Mouse (Mus musculus) midbrain, embryonic 14.5 days (tissue): ENCODE results near the gene Fut1. TPM values are rescaled to one million over a fixed set of nuclear protein-coding genes. Genes with fewer than 3 reads are reported as not detected.
A peak's percentile ranks its signal among the peaks of the same experiment; 100 is the strongest.

Experiments
- ATAC-seq: fragments of 200-750 bp; cut with Nextera tagmentation; 2 replicates; pipeline ENCODE4 v1.8.0; 2017; ENCODE audit warnings: moderate number of reproducible peaks, moderate library complexity; ENCODE audit not compliant: low FRiP score, low TSS enrichment
- DNase-seq: peaks from one replicate; pipeline ENCODE4 v3.0.0-alpha.2; 2015
- H3K27ac ChIP-seq: fragments of 300-500 bp; sonication (generic); replicated peaks from 2 replicates; pipeline ENCODE4 v1.5.1; 2014; ENCODE audit warnings: mild to moderate bottlenecking, low read depth, low read length, moderate library complexity
- H3K27me3 ChIP-seq: fragments of 300-500 bp; sonication (generic); 2 replicates; pipeline ENCODE4 v1.6.1; 2014; ENCODE audit warnings: low read length, control low read depth, mixed read lengths; ENCODE audit not compliant: control insufficient read depth, insufficient read depth
- H3K36me3 ChIP-seq: fragments of 300-500 bp; sonication (generic); 2 replicates; pipeline ENCODE4 v1.6.1; 2014; ENCODE audit warnings: low read length, control low read depth; ENCODE audit not compliant: control insufficient read depth, insufficient read depth
- H3K4me1 ChIP-seq: fragments of 300-500 bp; sonication (generic); 2 replicates; pipeline ENCODE4 v1.6.1; 2014; ENCODE audit warnings: mild to moderate bottlenecking, antibody characterized with exemption, low read length, control low read depth; ENCODE audit not compliant: control insufficient read depth, insufficient read depth
- H3K4me2 ChIP-seq: fragments of 300-500 bp; sonication (generic); 2 replicates; pipeline ENCODE4 v1.6.1; 2014; ENCODE audit warnings: mild to moderate bottlenecking, low read length, moderate library complexity
- H3K4me3 ChIP-seq: fragments of 300-500 bp; sonication (generic); replicated peaks from 2 replicates; pipeline ENCODE4 v1.5.1; 2014; ENCODE audit warnings: low read depth, low read length
- H3K9ac ChIP-seq: fragments of 300-500 bp; sonication (generic); replicated peaks from 2 replicates; pipeline ENCODE4 v1.6.1; 2014; ENCODE audit warnings: mild to moderate bottlenecking, low read length, moderate library complexity
- H3K9me3 ChIP-seq: fragments of 300-500 bp; sonication (generic); 2 replicates; pipeline ENCODE4 v1.6.1; 2016; ENCODE audit warnings: low read length, control low read depth, mixed read lengths; ENCODE audit not compliant: control insufficient read depth
- WGBS: fragments of 180-500 bp; shearing (Covaris S2); extraction: QIAGEN DNeasy Blood & Tissue Kit; methylation state at CpG from one replicate; pipeline ENCODE4 v1.1.7; 2014; 5-methylcytosine and 5-hydroxymethylcytosine counted together
- polyA plus RNA-seq: library from polyadenylated mRNA; unstranded; fragments of >200 nt; fragmentation: Nextera tagmentation; extraction: Ambion mirVana; gene quantifications from 2 replicates; pipeline ENCODE4 v1.2.1, GENCODE M21; 2014

Gene Fut1
- polyA plus RNA-seq, 1 experiment from 2014 or later = not detected

- no peaks in the 10 kb centered on the region for H3K36me3 ChIP-seq
- no peaks in the 10 kb centered on the region for H3K9me3 ChIP-seq
- H3K27me3 ChIP-seq = peaks cover 24% of the 10 kb centered on the region
- no peak within 1 kb of the TSS for H3K4me3 ChIP-seq
- 28% methylated on average over 9 of the region's 9 CpGs for WGBS
- peak; percentile 30 for DNase-seq
- no peak within 1 kb of the TSS for H3K4me2 ChIP-seq
- no peak for ATAC-seq
- no peaks in the 10 kb centered on the region for H3K4me1 ChIP-seq
- H3K9ac ChIP-seq = no peak within 1 kb of the TSS
- H3K27ac ChIP-seq = no peak within 1 kb of the TSS
Observed at GRCm38 (mm10) chr7:45621443-45621842, 4.4 kb downstream of the Fut1 start, which contains the start of gene Izumo1. Gene Izumo1, plus strand, starts transcription at chr7:45621811.

DNA sequence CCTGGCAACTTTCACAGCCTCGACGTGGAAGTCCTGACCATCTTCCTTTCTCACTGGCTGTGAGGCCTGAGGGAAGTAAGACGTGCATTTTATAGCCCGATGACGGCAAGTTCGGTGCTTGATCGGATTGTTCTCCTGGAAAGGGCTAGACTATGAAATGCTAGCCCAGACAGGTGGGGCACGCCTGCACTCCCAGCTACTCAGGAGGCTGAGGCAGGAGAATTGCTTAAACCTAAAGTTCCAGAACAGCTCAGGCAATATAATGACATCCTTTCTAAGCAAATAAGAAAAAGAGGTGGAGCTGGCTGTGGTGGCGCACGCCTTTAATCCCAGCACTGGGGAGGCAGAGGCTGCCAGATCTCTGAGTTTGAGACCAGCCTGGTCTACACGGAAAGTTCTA, 6.4 kb downstream of the Fut1 start:
- no peak overlapping the region for H3K4me2 ChIP-seq
- H3K4me3 ChIP-seq = no peak overlapping the region
- peaks cover 6% of the 10 kb centered on the region; the same call in 1 of the 2 replicates for H3K4me1 ChIP-seq
- no peak overlapping the region for H3K9ac ChIP-seq
- ATAC-seq (no peak), DNase-seq (no peak)
- H3K27me3 ChIP-seq = peaks cover 7% of the 10 kb centered on the region; the same call in 1 of the 2 replicates
- H3K27ac ChIP-seq = no peak overlapping the region
- H3K9me3 ChIP-seq = no peaks in the 10 kb centered on the region
- no peaks in the 10 kb centered on the region for H3K36me3 ChIP-seq
- WGBS = 91% methylated on average over 11 of the region's 11 CpGs

- no peaks in the 10 kb centered on the region for H3K9me3 ChIP-seq
- H3K4me2 ChIP-seq = no peak overlapping the region
- H3K27ac ChIP-seq = no peak overlapping the region
- no peak for DNase-seq
- no peaks in the 10 kb centered on the region for H3K36me3 ChIP-seq
- peaks cover 6% of the 10 kb centered on the region; the same call in 1 of the 2 replicates for H3K4me1 ChIP-seq
- no peaks in the 10 kb centered on the region for H3K27me3 ChIP-seq
- no peak overlapping the region for H3K9ac ChIP-seq
- WGBS = 89% methylated on average over 3 of the region's 3 CpGs
- no peak for ATAC-seq
- H3K4me3 ChIP-seq = no peak overlapping the region
Observed at GRCm38 (mm10) chr7:45624718-45625117, 7.6 kb downstream of the Fut1 start.

DNA sequence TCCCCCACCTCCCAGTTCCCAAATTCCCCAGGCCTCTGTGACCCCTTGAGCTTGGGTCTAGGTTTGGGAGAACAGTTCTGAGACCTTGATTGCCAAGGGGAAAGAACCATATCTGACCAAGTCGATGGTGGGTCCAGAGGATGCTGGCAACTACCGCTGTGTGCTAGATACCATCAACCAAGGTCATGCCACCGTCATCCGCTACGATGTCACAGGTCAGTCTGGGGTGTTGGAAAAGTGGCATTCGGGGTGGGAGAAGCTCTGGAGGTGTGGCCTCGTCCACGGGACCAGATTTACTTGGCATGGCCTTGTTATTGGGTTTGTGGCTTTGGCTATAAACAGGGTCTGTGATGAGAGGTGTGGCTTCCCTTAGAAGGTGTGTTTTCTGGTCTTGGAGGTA, 8.4 kb downstream of the Fut1 start:
- Histone ChIP-seq H3K4me3 (no peak overlapping the region), H3K27me3 (no peaks in the 10 kb centered on the region), H3K27ac (no peak overlapping the region), H3K9me3 (no peaks in the 10 kb centered on the region), H3K4me1 (peaks cover 6% of the 10 kb centered on the region; the same call in 1 of the 2 replicates), H3K36me3 (no peaks in the 10 kb centered on the region), H3K4me2 (no peak overlapping the region), H3K9ac (no peak overlapping the region)
- WGBS = 94% methylated on average over 8 of the region's 8 CpGs
- ATAC-seq = no peak
- DNase-seq = no peak

- ATAC-seq (no peak), DNase-seq (no peak)
- Histone ChIP-seq H3K4me1 (peaks cover 6% of the 10 kb centered on the region; the same call in 1 of the 2 replicates), H3K36me3 (no peaks in the 10 kb centered on the region), H3K9me3 (no peaks in the 10 kb centered on the region), H3K4me3 (no peak overlapping the region), H3K27ac (no peak overlapping the region), H3K4me2 (no peak overlapping the region), H3K27me3 (no peaks in the 10 kb centered on the region), H3K9ac (no peak overlapping the region)
- 88% methylated on average over 7 of the region's 7 CpGs for WGBS
Observed at GRCm38 (mm10) chr7:45626571-45627076, 9.5 kb downstream of the Fut1 start.

- Histone ChIP-seq H3K4me2 (peak within 1 kb of the TSS; percentile 95), H3K27me3 (no peaks in the 10 kb centered on the region), H3K9ac (peak within 1 kb of the TSS; percentile 74), H3K4me3 (peak within 1 kb of the TSS; percentile 56), H3K4me1 (peaks cover 6% of the 10 kb centered on the region; the same call in 1 of the 2 replicates), H3K36me3 (no peaks in the 10 kb centered on the region), H3K9me3 (no peaks in the 10 kb centered on the region), H3K27ac (peak within 1 kb of the TSS; percentile 89)
- 90% methylated on average over 9 of the region's 9 CpGs for WGBS
- ATAC-seq (no peak), DNase-seq (no peak)
Observed at GRCm38 (mm10) chr7:45627261-45627660, 10.2 kb downstream of the Fut1 start, which contains the start of gene Rasip1. Gene Rasip1, plus strand, starts transcription at chr7:45627488.

DNA sequence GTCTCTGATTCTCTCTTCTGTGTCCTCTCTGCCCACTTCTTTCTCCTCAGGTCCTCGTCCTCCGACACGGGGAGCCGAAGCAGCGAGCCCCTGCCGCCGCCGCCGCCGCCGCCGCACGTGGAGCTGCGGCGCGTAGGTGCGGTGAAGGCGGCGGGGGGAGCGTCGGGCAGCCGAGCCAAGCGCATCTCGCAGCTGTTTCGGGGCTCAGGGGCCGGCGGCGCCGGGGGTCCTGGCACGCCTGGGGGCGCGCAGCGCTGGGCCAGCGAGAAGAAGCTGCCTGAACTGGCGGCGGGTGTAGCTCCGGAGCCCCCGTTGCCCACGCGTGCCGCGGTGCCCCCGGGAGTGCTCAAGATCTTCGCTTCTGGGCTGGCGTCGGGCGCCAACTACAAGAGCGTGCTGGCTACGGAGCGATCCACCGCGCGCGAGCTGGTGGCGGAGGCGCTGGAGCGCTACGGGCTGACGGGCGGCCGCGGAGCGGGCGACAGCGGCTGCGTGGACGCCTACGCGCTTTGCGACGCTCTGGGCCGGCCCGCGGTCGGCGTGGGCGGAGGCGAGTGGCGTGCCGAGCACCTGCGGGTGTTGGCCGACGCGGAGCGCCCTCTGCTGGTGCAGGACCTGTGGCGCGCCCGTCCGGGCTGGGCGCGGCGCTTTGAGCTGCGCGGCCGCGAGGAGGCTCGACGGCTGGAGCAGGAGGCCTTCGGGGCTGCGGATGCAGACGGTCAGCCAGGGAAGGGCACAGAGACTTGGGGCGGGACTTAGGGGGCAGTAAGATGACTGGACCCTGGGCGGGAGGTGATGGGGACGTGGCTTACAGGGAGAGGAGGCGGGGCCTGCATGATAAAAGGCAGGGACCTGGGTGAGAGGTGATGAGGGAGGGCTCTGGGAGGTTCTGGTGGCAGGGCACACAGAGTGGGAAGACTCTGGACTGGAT, 11.5 kb downstream of the Fut1 start:
- ATAC-seq (peak; percentile 82), DNase-seq (peak; percentile 96)
- Histone ChIP-seq H3K27me3 (peaks cover 8% of the 10 kb centered on the region; the same call in 1 of the 2 replicates), H3K4me1 (peaks cover 6% of the 10 kb centered on the region; the same call in 1 of the 2 replicates), H3K9me3 (no peaks in the 10 kb centered on the region), H3K9ac (peak overlapping the region; percentile 74), H3K36me3 (no peaks in the 10 kb centered on the region), H3K4me3 (peak overlapping the region; percentile 56), H3K27ac (peak overlapping the region; percentile 89), H3K4me2 (peak overlapping the region; percentile 95)
- under 1% methylated on average over 99 of the region's 105 CpGs for WGBS

DNA sequence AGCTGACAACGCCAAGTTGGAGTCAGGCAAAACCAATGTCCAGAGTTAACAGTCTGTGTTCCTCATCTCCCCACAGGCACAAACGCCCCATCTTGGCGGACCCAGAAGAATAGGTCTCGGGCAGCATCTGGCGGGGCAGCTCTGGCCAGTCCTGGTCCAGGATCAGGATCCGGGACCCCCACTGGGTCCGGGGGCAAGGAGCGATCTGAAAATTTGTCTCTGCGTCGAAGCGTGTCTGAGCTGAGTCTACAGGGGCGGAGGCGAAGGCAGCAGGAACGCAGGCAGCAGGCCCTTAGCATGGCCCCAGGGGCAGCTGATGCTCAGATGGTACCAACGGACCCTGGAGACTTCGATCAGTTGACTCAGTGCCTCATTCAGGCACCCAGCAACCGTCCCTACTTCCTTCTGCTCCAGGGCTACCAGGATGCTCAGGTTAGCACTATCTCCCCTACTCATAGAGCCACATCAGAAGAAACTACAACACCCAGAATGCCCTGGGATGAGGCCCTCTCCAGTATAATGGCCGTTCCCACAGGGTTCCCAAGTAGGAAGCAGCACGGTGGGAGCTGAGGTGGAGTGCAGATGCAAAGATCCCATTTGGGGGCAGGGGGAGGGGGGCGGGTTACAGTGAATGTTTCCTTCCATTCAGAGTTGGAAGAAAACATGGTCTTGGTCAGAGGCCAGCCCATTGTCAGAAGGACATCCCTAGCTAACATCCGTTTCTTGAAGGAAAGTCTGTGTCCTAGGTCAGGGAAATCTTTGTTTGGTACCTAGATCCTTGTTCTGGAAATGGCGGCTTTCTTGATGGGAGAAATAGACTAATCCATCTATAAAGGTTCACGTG, 13.2 kb downstream of the Fut1 start:
- Histone ChIP-seq H3K4me3 (no peak overlapping the region), H3K4me1 (peaks cover 6% of the 10 kb centered on the region; the same call in 1 of the 2 replicates), H3K9me3 (no peaks in the 10 kb centered on the region), H3K27me3 (peaks cover 8% of the 10 kb centered on the region; the same call in 1 of the 2 replicates), H3K36me3 (no peaks in the 10 kb centered on the region), H3K27ac (no peak overlapping the region), H3K4me2 (no peak overlapping the region), H3K9ac (no peak overlapping the region)
- WGBS = 73% methylated on average over 23 of the region's 23 CpGs
- DNase-seq = peak; percentile 55
- ATAC-seq = no peak
